Mouse (Mus musculus) lung, postnatal 0 days (tissue): ENCODE measurements around the gene Ergic1. TPM values are rescaled to one million over a fixed set of nuclear protein-coding genes. Genes with fewer than 3 reads are reported as not detected.

Experiments used
- ATAC-seq: fragments of 200-750 bp; cut with Nextera tagmentation; 2 replicates; pipeline ENCODE4 v1.8.0; 2017; ENCODE audit warnings: moderate library complexity
- DNase-seq: peaks from one replicate; pipeline ENCODE4 v3.0.0-alpha.2; 2016; ENCODE audit warnings: low spot score
- H3K27ac ChIP-seq: fragments of 300-500 bp; sonication (generic); 2 replicates; pipeline ENCODE4 v1.5.1; 2014; ENCODE audit warnings: antibody characterized with exemption, mild to moderate bottlenecking, low read length, mixed read lengths
- H3K27me3 ChIP-seq: fragments of 300-500 bp; sonication (generic); replicated peaks from 2 replicates; pipeline ENCODE4 v1.6.1; 2014; ENCODE audit warnings: low read length, mixed read lengths; ENCODE audit not compliant: insufficient read depth
- H3K36me3 ChIP-seq: fragments of 300-500 bp; sonication (generic); 2 replicates; pipeline ENCODE4 v1.6.1; 2014; ENCODE audit warnings: low read length, mixed read lengths; ENCODE audit not compliant: insufficient read depth
- H3K4me1 ChIP-seq: fragments of 300-500 bp; sonication (generic); 2 replicates; pipeline ENCODE4 v1.6.1; 2014; ENCODE audit warnings: antibody characterized with exemption, low read depth, low read length, mixed read lengths; ENCODE audit not compliant: insufficient read depth
- H3K4me2 ChIP-seq: fragments of 300-500 bp; sonication (generic); replicated peaks from 2 replicates; pipeline ENCODE4 v1.6.1; 2014; ENCODE audit warnings: low read depth, mild to moderate bottlenecking, low read length, moderate library complexity, mixed read lengths
- H3K4me3 ChIP-seq: fragments of 300-500 bp; sonication (generic); 2 replicates; pipeline ENCODE4 v1.5.1; 2014; ENCODE audit warnings: low read depth, low read length
- H3K9ac ChIP-seq: fragments of 300-500 bp; sonication (generic); replicated peaks from 2 replicates; pipeline ENCODE4 v1.6.1; 2014; ENCODE audit warnings: low read depth, mild to moderate bottlenecking
- H3K9me3 ChIP-seq: fragments of 300-500 bp; sonication (generic); 2 replicates; pipeline ENCODE4 v1.6.1; 2016; ENCODE audit warnings: low read length, mixed read lengths
- CTCF ChIP-seq: IDR thresholded peaks from 2 replicates; pipeline ENCODE4 v1.5.1; 2016; ENCODE audit warnings: antibody characterized with exemption, mild to moderate bottlenecking
- EP300 ChIP-seq: IDR thresholded peaks from 2 replicates; pipeline ENCODE4 v1.6.1; 2016; ENCODE audit warnings: antibody characterized with exemption, mild to moderate bottlenecking, control low read depth
- WGBS: fragments of 180-500 bp; shearing (Covaris S2); extraction: QIAGEN DNeasy Blood & Tissue Kit; methylation state at CpG from one replicate; pipeline ENCODE4 v1.1.7; 2014; 5-methylcytosine and 5-hydroxymethylcytosine counted together
- polyA plus RNA-seq: library from polyadenylated mRNA; unstranded; fragments of >200 nt; fragmentation: Nextera tagmentation; extraction: Ambion mirVana; gene quantifications from 2 replicates; pipeline ENCODE4 v1.2.1, GENCODE M21; 2015

Ergic1 gene
- polyA plus RNA-seq, 1 experiment from 2014 or later = 50.6 TPM

- Histone ChIP-seq H3K27ac (0 out of 2 replicates have a peak overlapping the region, but pooled peaks have one; percentile 9), H3K4me1 (peaks cover 4% of the 10 kb centered on the region; the same call in 1 of the 2 replicates), H3K27me3 (no peaks in the 10 kb centered on the region), H3K36me3 (no peaks in the 10 kb centered on the region), H3K9me3 (no peaks in the 10 kb centered on the region), H3K4me2 (no peak overlapping the region), H3K4me3 (no peak overlapping the region), H3K9ac (no peak overlapping the region)
- no peak for TF ChIP-seq CTCF
- TF ChIP-seq EP300 = peak; percentile 23; the same call in 1 of the 2 replicates
- peak; percentile 67 for DNase-seq
- ATAC-seq = peak; percentile 50
- WGBS = 55% methylated on average over 3 of the region's 3 CpGs
Measured at GRCm38 (mm10) chr17:26571377-26571776, 10.1 kb downstream of the Ergic1 start.

GRCm38 (mm10) chr17:26572265-26572664 lies 11.0 kb downstream of the Ergic1 start:
- peaks cover 13% of the 10 kb centered on the region for H3K4me1 ChIP-seq
- no peak overlapping the region for H3K9ac ChIP-seq
- no peak overlapping the region for H3K27ac ChIP-seq
- H3K4me2 ChIP-seq = no peak overlapping the region
- no peak for TF ChIP-seq CTCF
- H3K36me3 ChIP-seq = no peaks in the 10 kb centered on the region
- H3K27me3 ChIP-seq = no peaks in the 10 kb centered on the region
- no peak overlapping the region for H3K4me3 ChIP-seq
- ATAC-seq = no peak
- DNase-seq = no peak
- H3K9me3 ChIP-seq = no peaks in the 10 kb centered on the region
- WGBS = 89% methylated on average over 11 of the region's 11 CpGs

GRCm38 (mm10) chr17:26574118-26574517 lies 12.8 kb downstream of the Ergic1 start:
- Histone ChIP-seq H3K27ac (no peak overlapping the region), H3K9me3 (no peaks in the 10 kb centered on the region), H3K36me3 (no peaks in the 10 kb centered on the region), H3K4me3 (no peak overlapping the region), H3K4me1 (peaks cover 15% of the 10 kb centered on the region), H3K4me2 (no peak overlapping the region), H3K27me3 (no peaks in the 10 kb centered on the region), H3K9ac (no peak overlapping the region)
- no peak for TF ChIP-seq CTCF
- TF ChIP-seq EP300 = no peak
- ATAC-seq (no peak), DNase-seq (no peak)
- WGBS = 65% methylated on average over 11 of the region's 11 CpGs

- Histone ChIP-seq H3K9ac (no peak overlapping the region), H3K9me3 (no peaks in the 10 kb centered on the region), H3K4me2 (no peak overlapping the region), H3K4me1 (peaks cover 15% of the 10 kb centered on the region), H3K36me3 (no peaks in the 10 kb centered on the region), H3K4me3 (no peak overlapping the region), H3K27ac (no peak overlapping the region), H3K27me3 (no peaks in the 10 kb centered on the region)
- TF ChIP-seq EP300 = no peak
- TF ChIP-seq CTCF = no peak
- ATAC-seq (no peak), DNase-seq (no peak)
- WGBS = 76% methylated on average over 5 of the region's 5 CpGs
Measured at GRCm38 (mm10) chr17:26574701-26575100, 13.4 kb downstream of the Ergic1 start.

- 82% methylated on average over 12 of the region's 12 CpGs for WGBS
Measured at GRCm38 (mm10) chr17:26575786-26576690, 14.7 kb downstream of the Ergic1 start.

GRCm38 (mm10) chr17:26576833-26577232 lies 15.5 kb downstream of the Ergic1 start:
- TF ChIP-seq CTCF (no peak), EP300 (no peak)
- ATAC-seq (peak; percentile 39; the same call in 1 of the 2 replicates), DNase-seq (peak; percentile 84)
- no peaks in the 10 kb centered on the region for H3K27me3 ChIP-seq
- no peak overlapping the region for H3K4me3 ChIP-seq
- peak overlapping the region; percentile 54; the same call in 1 of the 2 replicates for H3K27ac ChIP-seq
- H3K36me3 ChIP-seq = no peaks in the 10 kb centered on the region
- no peak overlapping the region for H3K4me2 ChIP-seq
- peaks cover 15% of the 10 kb centered on the region for H3K4me1 ChIP-seq
- no peaks in the 10 kb centered on the region for H3K9me3 ChIP-seq
- H3K9ac ChIP-seq = no peak overlapping the region
- 53% methylated on average over 7 of the region's 7 CpGs for WGBS

More at GRCm38 (mm10) chr17:26575786-26576690, 14.7 kb downstream of the Ergic1 start:
- H3K4me1 ChIP-seq = peaks cover 15% of the 10 kb centered on the region
- H3K4me2 ChIP-seq = no peak overlapping the region
- H3K9ac ChIP-seq = 0 out of 2 replicates have a peak overlapping the region, but pooled peaks have one; percentile 12
- H3K9me3 ChIP-seq = no peaks in the 10 kb centered on the region
- no peak for TF ChIP-seq EP300
- no peak for TF ChIP-seq CTCF
- no peak for ATAC-seq
- H3K27me3 ChIP-seq = no peaks in the 10 kb centered on the region
- H3K4me3 ChIP-seq = no peak overlapping the region
- no peaks in the 10 kb centered on the region for H3K36me3 ChIP-seq
- DNase-seq = no peak
- H3K27ac ChIP-seq = no peak overlapping the region
